Mouse (Mus musculus) liver (tissue): ENCODE data around the gene Esp23.
"Not testable (repeated sequence)": the region's sequence is repeated elsewhere in the genome, so short reads cannot be mapped to it uniquely, and the experiment has no call there.

Source experiments
- DNase-seq: peaks from one replicate; pipeline ENCODE4 v3.0.0-alpha.2; 2020; ENCODE audit warnings: mixed read lengths

The Esp23 gene

GRCm38 (mm10) chr17:39076937-39077336 is at the start of gene Esp23:
Esp23 (minus strand) TSS chr17:39077037.
- no peak for DNase-seq

- not testable (repeated sequence) for DNase-seq
Measured at GRCm38 (mm10) chr17:39107126-39107525, 30.3 kb upstream of the Esp23 start.

GRCm38 (mm10) chr17:39095034-39095433 is 18.2 kb upstream of the Esp23 start, which contains the start of gene Esp22:
Esp22 (plus strand) TSS chr17:39095334.
- no peak for DNase-seq

- no peak for DNase-seq
Measured at GRCm38 (mm10) chr17:39063641-39064040, 13.2 kb downstream of the Esp23 start.

- no peak for DNase-seq
Measured at GRCm38 (mm10) chr17:39043241-39043640, 33.6 kb downstream of the Esp23 start, which contains the start of gene Gm21903. Gm21903 (minus strand) TSS chr17:39043341.

GRCm38 (mm10) chr17:39036395-39036794 is 40.4 kb downstream of the Esp23 start, which contains the start of gene Esp24:
Esp24 (plus strand) TSS chr17:39036695.
- DNase-seq: not testable (repeated sequence)
